Mouse (Mus musculus) liver, embryonic 14.5 days (tissue): Measurements from ENCODE around the gene Spata25.

Experiments
- CTCF ChIP-seq: IDR thresholded peaks from 2 replicates; pipeline ENCODE4 v1.5.1; 2016; ENCODE audit warnings: antibody characterized with exemption, low read depth, control low read depth
- EP300 ChIP-seq: IDR thresholded peaks from 2 replicates; pipeline ENCODE4 v1.6.1; 2016; ENCODE audit warnings: antibody characterized with exemption, low read depth

DNA sequence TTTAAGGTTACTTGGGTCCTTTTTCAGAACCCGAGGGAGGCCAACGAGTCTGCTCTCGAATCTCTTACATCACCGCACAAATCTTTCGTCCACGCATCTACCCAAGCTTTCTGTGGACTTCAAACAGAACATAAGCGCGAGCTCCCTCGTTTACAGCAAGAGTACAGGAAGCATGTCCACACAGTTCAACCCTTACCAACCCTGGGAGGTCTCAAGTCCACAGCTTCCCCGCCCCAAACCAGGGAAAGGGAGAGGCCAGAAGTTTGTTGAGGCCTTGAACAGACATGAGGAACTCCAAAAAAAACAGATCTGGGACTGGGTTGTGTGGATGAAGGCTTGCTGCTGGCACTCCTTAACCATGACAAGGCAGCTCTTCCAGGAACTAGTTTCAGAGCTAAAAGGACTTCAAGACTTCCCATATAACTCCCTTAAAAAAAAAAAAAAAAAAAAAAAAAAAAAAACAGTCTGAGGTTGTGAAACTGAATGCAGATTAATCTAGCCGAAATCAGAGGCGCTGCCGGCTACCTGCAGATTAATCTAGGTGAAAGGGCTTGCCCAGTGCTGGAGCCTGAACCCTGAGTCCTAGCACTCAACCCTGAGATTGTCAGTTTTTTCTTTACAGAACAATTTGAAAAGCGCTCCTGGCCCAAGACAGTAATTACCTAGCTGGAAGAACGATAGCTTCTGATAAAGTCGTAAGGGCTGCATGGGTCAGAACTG lies 25.0 kb downstream of the Spata25 start:
- TF ChIP-seq CTCF: no peak
- TF ChIP-seq EP300: no peak
